Mouse (Mus musculus) urinary bladder, postnatal 36 days (tissue): ENCODE results near the gene Ccna2.

Experiments
- DNase-seq, 2 experiments: peaks; one replicate each; pipeline ENCODE4 v3.0.0; 2022; ENCODE audit warnings: low spot score in 2 of 2, mixed read lengths in 1 of 2

The Ccna2 gene

GRCm38 (mm10) chr3:36533201-36533672, 38.7 kb downstream of the Ccna2 start:
- no peak for DNase-seq

DNA sequence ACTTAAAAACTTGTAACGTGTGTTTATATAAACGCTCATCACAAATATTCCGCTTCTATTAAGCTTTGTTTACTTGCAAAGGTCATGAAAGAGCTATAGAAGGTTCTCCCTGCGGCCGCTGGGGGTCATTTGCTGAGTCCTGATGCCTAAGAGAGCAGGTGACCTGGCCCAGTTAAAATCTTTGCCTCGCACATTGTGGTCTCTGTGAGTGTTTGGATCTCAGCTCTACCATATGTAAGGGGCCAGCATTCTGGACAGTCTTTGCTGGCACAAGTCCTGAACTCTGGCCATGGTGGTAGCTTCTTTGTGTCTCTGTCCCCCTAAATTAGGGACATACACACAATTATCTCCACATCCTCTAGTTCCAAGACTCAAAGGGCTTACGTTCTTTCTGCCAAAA, 39.2 kb downstream of the Ccna2 start:
- DNase-seq = no peak

DNA sequence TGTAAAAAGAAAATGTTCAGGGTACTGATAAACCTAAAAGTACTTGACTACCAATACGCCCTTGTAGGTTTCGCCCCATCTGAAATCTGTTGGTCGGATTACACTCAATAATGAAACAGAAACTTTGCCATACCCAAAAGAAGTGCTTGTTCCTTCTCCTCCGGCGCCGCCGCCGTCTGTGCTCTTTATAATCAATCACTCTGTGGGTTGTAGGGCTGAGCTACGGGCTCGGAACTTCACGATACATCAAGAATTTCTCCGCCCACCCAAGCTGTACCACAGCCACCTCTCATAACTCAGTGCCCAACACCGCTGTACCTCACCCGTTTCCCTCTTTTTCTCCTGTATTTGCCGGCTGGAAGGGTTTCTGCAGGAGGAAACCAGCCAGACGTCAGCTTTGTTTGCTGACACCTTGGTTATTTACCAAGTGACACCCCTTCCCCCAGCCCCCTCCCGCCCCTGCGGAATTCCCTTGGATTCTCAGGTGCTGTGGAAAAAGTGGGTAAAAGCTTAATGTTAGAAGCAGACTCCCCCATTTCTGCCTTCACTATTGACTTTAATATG, 39.9 kb downstream of the Ccna2 start:
- no peak for DNase-seq

GRCm38 (mm10) chr3:36531242-36531641, 40.7 kb downstream of the Ccna2 start:
- DNase-seq = no peak

- no peak for DNase-seq
Observed at GRCm38 (mm10) chr3:36530781-36531180, 41.2 kb downstream of the Ccna2 start.

DNA sequence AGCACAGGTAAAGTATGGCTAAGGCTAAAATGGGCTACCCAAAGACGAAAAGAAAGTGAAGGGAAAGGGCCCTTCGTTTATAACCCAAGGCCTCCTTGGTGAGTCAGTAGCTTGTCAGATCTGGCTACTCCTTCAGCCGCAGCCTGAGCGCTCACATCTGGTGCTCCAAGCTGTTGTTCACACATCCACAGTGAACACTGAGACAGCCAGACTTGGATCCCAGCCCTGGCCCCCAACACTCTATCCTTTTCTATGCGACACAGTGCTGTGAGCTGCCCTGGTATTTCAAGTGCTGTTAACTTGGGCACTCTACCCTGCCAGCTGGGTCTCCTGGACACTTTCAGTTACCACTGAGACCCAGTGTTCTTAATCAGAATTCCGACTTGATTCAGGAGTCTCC, 41.6 kb downstream of the Ccna2 start:
- DNase-seq = no peak

DNA sequence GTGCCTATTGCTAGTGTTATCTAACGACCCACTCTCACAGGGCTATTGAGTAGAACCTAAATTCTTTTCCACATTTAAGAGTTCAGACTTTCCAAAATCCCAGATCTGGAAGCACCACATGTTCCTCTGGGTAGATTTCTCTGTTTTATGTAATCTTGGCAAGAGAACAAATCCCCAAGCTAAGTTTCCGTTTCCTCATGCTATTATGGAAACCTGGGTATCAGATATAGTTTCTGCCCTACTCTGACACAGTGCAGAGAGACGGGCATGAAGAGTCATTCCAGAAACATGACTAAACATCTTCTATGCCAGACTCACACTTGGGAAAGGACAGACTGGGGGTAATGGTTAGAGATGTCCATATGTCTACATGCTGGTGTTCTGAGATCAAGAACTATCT, 47.5 kb downstream of the Ccna2 start:
- no peak for DNase-seq

GRCm38 (mm10) chr3:36522137-36522536, 49.8 kb downstream of the Ccna2 start:
- no peak for DNase-seq

GRCm38 (mm10) chr3:36521073-36522060, 50.6 kb downstream of the Ccna2 start, which contains the start of gene Gm11549:
TSS of gene Gm11549 (minus strand) at chr3:36521813.
- no peak for DNase-seq

DNA sequence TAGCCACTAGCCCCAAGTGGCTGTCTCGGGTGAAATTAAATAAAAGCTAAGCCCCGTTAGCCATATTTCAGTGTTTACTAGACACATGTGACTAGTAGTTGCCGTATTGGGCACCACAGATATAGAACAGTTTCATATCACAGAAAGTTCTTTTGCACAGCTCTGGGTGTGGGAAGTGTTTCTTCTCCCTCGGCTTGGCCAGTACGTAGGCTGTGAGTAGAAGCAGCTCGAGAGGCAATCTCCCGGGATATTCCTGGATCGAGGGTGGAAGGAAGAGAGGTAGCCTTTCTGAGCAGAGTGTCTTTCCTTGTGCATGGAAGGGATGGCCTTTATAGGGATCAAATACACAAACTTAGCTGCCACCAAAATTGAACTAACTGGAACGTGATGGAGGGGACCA, 55.8 kb downstream of the Ccna2 start:
- no peak for DNase-seq
